Comparison of ENCODE assay signal across 13 mouse cellular contexts in the genomic region with DNA sequence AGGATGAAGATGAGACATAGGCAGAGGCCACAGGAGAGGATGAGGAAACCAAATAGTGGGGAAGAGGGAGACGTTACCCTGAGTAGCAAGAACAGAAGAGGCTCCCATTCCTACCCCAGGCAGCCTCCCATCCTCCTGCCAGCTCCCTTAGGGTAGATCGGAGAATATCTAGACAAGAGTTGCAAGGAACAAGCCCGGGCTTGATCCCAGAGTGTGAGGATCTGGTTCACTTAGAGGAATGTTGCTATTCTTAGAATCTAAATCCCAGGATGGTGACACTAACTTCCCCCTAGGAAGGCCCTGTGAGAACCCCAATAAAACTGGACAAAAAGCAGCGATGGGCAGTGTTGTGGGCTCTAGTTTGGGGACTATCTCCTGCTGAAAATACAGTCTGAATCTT. TPM values are rescaled to one million over a fixed set of nuclear protein-coding genes. Genes with fewer than 3 reads are reported as not detected.
DNase-seq lines count a peak whose midpoint lies in the region; ATAC-seq and TF ChIP-seq lines count a peak whose summit lies in the region.
"Had no signal": no experiment of that assay in that cellular context is flagged by ENCODE, and none has a peak within 500 bp of the region (broad histone marks: within the 10 kb centered on the region; RNA-seq: fewer than 3 reads in every experiment).

No protein-coding gene starts in this region.

- WGBS in heart, embryonic 16.5 days, result 63% methylated on average over 4 of the region's 4 CpGs
- WGBS in heart, embryonic 12.5 days, result 68% methylated on average over 4 of the region's 4 CpGs
- 75% methylated on average over 4 of the region's 4 CpGs for WGBS in embryonic facial prominence, embryonic 10.5 days
- WGBS in stomach, postnatal 0 days, result 59% methylated on average over 4 of the region's 4 CpGs

- TF ChIP-seq EP300 in stomach, postnatal 0 days (optimal IDR thresholded peaks at IDR 0.05), result no peak

- peaks cover 59% of the 10 kb centered on the region for H3K4me1 ChIP-seq in heart, embryonic 16.5 days (ENCODE audit: control insufficient read depth, insufficient read depth, low read length)
- peaks cover 59% of the 10 kb centered on the region for H3K4me1 ChIP-seq in heart, embryonic 12.5 days (replicated peaks)
- H3K4me1 ChIP-seq in embryonic facial prominence, embryonic 10.5 days, result peaks cover 36% of the 10 kb centered on the region
- H3K4me1 ChIP-seq in stomach, postnatal 0 days (replicated peaks; ENCODE audit: control insufficient read depth, insufficient read depth), result peaks cover 33% of the 10 kb centered on the region

- 0 out of 2 replicates have a peak, but pooled peaks cover under 1% of the 10 kb centered on the region for H3K27me3 ChIP-seq in heart, embryonic 16.5 days (ENCODE audit: control insufficient read depth, insufficient read depth, low read length)
- 0 out of 2 replicates have a peak, but pooled peaks cover under 1% of the 10 kb centered on the region for H3K27me3 ChIP-seq in heart, embryonic 12.5 days (replicated peaks)
- H3K27me3 ChIP-seq in embryonic facial prominence, embryonic 10.5 days (replicated peaks; ENCODE audit: low read depth, poor library complexity, severe bottlenecking), result peaks cover 5% of the 10 kb centered on the region; the same call in 1 of the 2 replicates
- H3K27me3 ChIP-seq in stomach, postnatal 0 days (ENCODE audit: control insufficient read depth, insufficient read depth, low read length), result no peaks in the 10 kb centered on the region
- H3K27me3 ChIP-seq: hindbrain, embryonic 15.5 days; limb, embryonic 13.5 days; midbrain, embryonic 13.5 days had no signal

- no peak for TF ChIP-seq CTCF in stomach, postnatal 0 days (IDR thresholded peaks at IDR 0.05; ENCODE audit: low read depth)

- no peak overlapping the region for H3K9ac ChIP-seq in heart, embryonic 16.5 days (ENCODE audit: low read length)
- H3K9ac ChIP-seq in heart, embryonic 12.5 days, result no peak overlapping the region
- H3K9ac ChIP-seq in stomach, postnatal 0 days (ENCODE audit: low read length), result no peak overlapping the region
- H3K9ac ChIP-seq: hindbrain, embryonic 15.5 days; limb, embryonic 13.5 days; midbrain, embryonic 13.5 days had no signal

- 0 out of 2 replicates have a peak overlapping the region, but pooled peaks have one; percentile 28 for H3K27ac ChIP-seq in heart, embryonic 16.5 days (ENCODE audit: low read length)
- no peak overlapping the region for H3K27ac ChIP-seq in heart, embryonic 12.5 days (ENCODE audit: poor library complexity, severe bottlenecking)
- peak overlapping the region; percentile 86; the same call in 1 of the 2 replicates for H3K27ac ChIP-seq in embryonic facial prominence, embryonic 10.5 days (replicated peaks)
- peak overlapping the region; percentile 98; the same call in 1 of the 2 replicates for H3K27ac ChIP-seq in stomach, postnatal 0 days (replicated peaks)
- H3K27ac ChIP-seq: hindbrain, embryonic 15.5 days; left cerebral cortex, adult 2 months; midbrain, embryonic 13.5 days had no signal

- no peak overlapping the region for H3K4me3 ChIP-seq in heart, embryonic 16.5 days (ENCODE audit: low read length)
- H3K4me3 ChIP-seq in heart, embryonic 12.5 days, result no peak overlapping the region
- H3K4me3 ChIP-seq in embryonic facial prominence, embryonic 10.5 days, result no peak overlapping the region
- H3K4me3 ChIP-seq in stomach, postnatal 0 days (ENCODE audit: low read depth, low read length), result no peak overlapping the region
- H3K4me3 ChIP-seq: hindbrain, embryonic 15.5 days; left cerebral cortex, adult 2 months; limb, embryonic 13.5 days; midbrain, embryonic 13.5 days had no signal

- no peaks in the 10 kb centered on the region for H3K36me3 ChIP-seq in heart, embryonic 16.5 days (ENCODE audit: control insufficient read depth, insufficient read depth)
- H3K36me3 ChIP-seq in heart, embryonic 12.5 days, result no peaks in the 10 kb centered on the region
- H3K36me3 ChIP-seq in embryonic facial prominence, embryonic 10.5 days (replicated peaks), result no peaks in the 10 kb centered on the region
- H3K36me3 ChIP-seq in stomach, postnatal 0 days (ENCODE audit: control insufficient read depth, insufficient read depth, low read length), result no peaks in the 10 kb centered on the region
- H3K36me3 ChIP-seq: hindbrain, embryonic 15.5 days; limb, embryonic 13.5 days; midbrain, embryonic 13.5 days had no signal

- DNase-seq in ovary, postnatal 36 days (ENCODE audit: low spot score), result peak; percentile 2
- no peak for DNase-seq in ovary, adult 18-20 months (ENCODE audit: low spot score)
- DNase-seq in embryonic facial prominence, embryonic 10.5 days (ENCODE audit: low spot score), result no peak
- DNase-seq in stomach, postnatal 0 days (ENCODE audit: low spot score), result no peak
- DNase-seq in adipocyte (ENCODE audit: low spot score), result no peak
- DNase-seq: kidney, adult 8-10 months; lung, postnatal 36 days had no signal

- no peak overlapping the region for H3K4me2 ChIP-seq in heart, embryonic 16.5 days (ENCODE audit: low read depth, low read length)
- H3K4me2 ChIP-seq in heart, embryonic 12.5 days, result no peak overlapping the region
- H3K4me2 ChIP-seq in stomach, postnatal 0 days (replicated peaks; ENCODE audit: low read depth), result no peak overlapping the region; the same call in 1 of the 2 replicates
- H3K4me2 ChIP-seq: hindbrain, embryonic 15.5 days; limb, embryonic 13.5 days; midbrain, embryonic 13.5 days had no signal

- no peaks in the 10 kb centered on the region for H3K9me3 ChIP-seq in heart, embryonic 16.5 days (replicated peaks; ENCODE audit: control insufficient read depth, low read length)
- no peaks in the 10 kb centered on the region for H3K9me3 ChIP-seq in heart, embryonic 12.5 days (replicated peaks)
- no peaks in the 10 kb centered on the region for H3K9me3 ChIP-seq in embryonic facial prominence, embryonic 10.5 days
- H3K9me3 ChIP-seq in stomach, postnatal 0 days (ENCODE audit: control insufficient read depth, low read length), result no peaks in the 10 kb centered on the region
- H3K9me3 ChIP-seq: hindbrain, embryonic 15.5 days; limb, embryonic 13.5 days; midbrain, embryonic 13.5 days had no signal

- no peak for ATAC-seq in heart, embryonic 16.5 days (replicated peaks; ENCODE audit: extremely low read depth, insufficient read depth, low FRiP score)
- no peak for ATAC-seq in heart, embryonic 12.5 days (ENCODE audit: insufficient number of reproducible peaks, low FRiP score)
- no peak for ATAC-seq in stomach, postnatal 0 days (ENCODE audit: low FRiP score, low TSS enrichment)
- ATAC-seq: midbrain, embryonic 13.5 days had no signal

RNA-seq across cellular contexts. Expression of a gene that starts 10.1 kb away (rescaled TPM):
- polyA plus RNA-seq in heart, embryonic 16.5 days (2015; fragmentation: Nextera tagmentation; extraction: Ambion mirVana), result 0.31 and 0.46 TPM in 2 replicates
- polyA plus RNA-seq in heart, embryonic 12.5 days (2016; fragmentation: Nextera tagmentation; extraction: Ambion mirVana), result 0.32 and 0.49 TPM in 2 replicates
- 0.09 TPM in 1 of 2 replicates, not detected in the other for polyA plus RNA-seq in embryonic facial prominence, embryonic 10.5 days (2016; fragmentation: Nextera tagmentation; extraction: Ambion mirVana)
- 38.5 and 45.1 TPM in 2 replicates for polyA plus RNA-seq in stomach, postnatal 0 days (2015; fragmentation: Nextera tagmentation; extraction: Ambion mirVana)

RNA-seq across cellular contexts. Expression of a gene that starts 22.0 kb away (rescaled TPM):
- polyA plus RNA-seq in heart, embryonic 16.5 days (2015; fragmentation: Nextera tagmentation; extraction: Ambion mirVana), result 49.5 and 50.9 TPM in 2 replicates
- 37.8 and 40.4 TPM in 2 replicates for polyA plus RNA-seq in heart, embryonic 12.5 days (2016; fragmentation: Nextera tagmentation; extraction: Ambion mirVana)
- 32.5 and 40.4 TPM in 2 replicates for polyA plus RNA-seq in embryonic facial prominence, embryonic 10.5 days (2016; fragmentation: Nextera tagmentation; extraction: Ambion mirVana)
- polyA plus RNA-seq in stomach, postnatal 0 days (2015; fragmentation: Nextera tagmentation; extraction: Ambion mirVana), result 85.9 and 96.8 TPM in 2 replicates

Comparison
In these comparisons a context has a peak if more than half of its experiments do, and no peak if none do; other contexts are left out.
1. RNA of a gene that starts 10.1 kb away (polyA plus RNA-seq): 38.5 to 45.1 TPM in stomach, postnatal 0 days; 0.32 to 0.49 TPM in heart, embryonic 12.5 days, 0.31 to 0.46 TPM in heart, embryonic 16.5 days and 0.09 TPM in embryonic facial prominence, embryonic 10.5 days; every median in the first group is over 10 times any median in the second.